Mouse (Mus musculus): ENCODE measurements around the gene Ppp1r10.

- no peak for TF ChIP-seq CTCF (IDR thresholded peaks at IDR 0.05; ENCODE audit: low read depth)
- TF ChIP-seq EP300 (IDR thresholded peaks at IDR 0.05; ENCODE audit: low read depth) = no peak
These were observed 10.6 kb upstream of the Ppp1r10 start for GRCm38 (mm10) chr17:35905587-35905986.
